Mouse (Mus musculus) adrenal gland, postnatal 25 days (tissue): ENCODE measurements around the gene Acaa1b. TPM values are rescaled to one million over a fixed set of nuclear protein-coding genes. Genes with fewer than 3 reads are reported as not detected.

Experiments used
- total RNA-seq: library from RNA; stranded (reverse); gene quantifications from 2 replicates; pipeline ENCODE4 v1.2.3, GENCODE M21; 2021

The Acaa1b gene
- total RNA-seq, 1 experiment from 2014 or later = 10.8 TPM

Other genes with a start within 250 kb of the Acaa1b start
- gene Ctdspl, start 230.6 kb downstream of the Acaa1b start, total RNA-seq = 27.2 and 31.3 TPM in 2 replicates
- 0.43 and 1.7 TPM in 2 replicates for gene Vill, start 104.3 kb downstream of the Acaa1b start, total RNA-seq
- 6.9 and 11.1 TPM in 2 replicates for gene Plcd1, start 63.6 kb downstream of the Acaa1b start, total RNA-seq
- gene Dlec1, start 54.6 kb downstream of the Acaa1b start, total RNA-seq = 1.1 and 3.0 TPM in 2 replicates
- gene Gm47289, start 2.1 kb upstream of the Acaa1b start, total RNA-seq = not detected in 2 replicates
- not detected in 2 replicates for gene Slc22a13, start 52.0 kb upstream of the Acaa1b start, total RNA-seq
- gene Oxsr1, start 165.3 kb upstream of the Acaa1b start, total RNA-seq = 33.7 and 37.5 TPM in 2 replicates
- gene Acaa1a, start 182.6 kb upstream of the Acaa1b start, total RNA-seq = 99.0 and 138 TPM in 2 replicates
- gene Myd88, start 184.3 kb upstream of the Acaa1b start, total RNA-seq = 23.7 and 32.1 TPM in 2 replicates
- 1.3 and 2.6 TPM in 2 replicates for gene Xylb, start 200.3 kb upstream of the Acaa1b start, total RNA-seq
- gene Slc22a14, start 208.5 kb upstream of the Acaa1b start, total RNA-seq = not detected in 2 replicates
- 10.2 and 10.5 TPM in 2 replicates for gene Acvr2b, start 245.0 kb upstream of the Acaa1b start, total RNA-seq